Mouse (Mus musculus) bone marrow macrophage, adult 2 months (primary cell): ENCODE data around the gene Mrpl50.

Source experiments
- CTCF ChIP-seq: IDR thresholded peaks from 2 replicates; pipeline ENCODE4 v1.5.1; 2012; ENCODE audit warnings: low read depth, mild to moderate bottlenecking, low read length, moderate library complexity
- POLR2A ChIP-seq: IDR thresholded peaks from 2 replicates; pipeline ENCODE4 v1.6.1; 2012; ENCODE audit warnings: mild to moderate bottlenecking, low read depth, low read length, borderline replicate concordance

- TF ChIP-seq CTCF = no peak
- TF ChIP-seq POLR2A = no peak
These were observed 37.3 kb upstream of the Mrpl50 start for GRCm38 (mm10) chr4:49558181-49558580.
